Mouse (Mus musculus): Measurements from ENCODE around the gene Gm16440. TPM values are rescaled to one million over a fixed set of nuclear protein-coding genes. Genes with fewer than 3 reads are reported as not detected.
"Not testable (repeated sequence)": the region's sequence is repeated elsewhere in the genome, so short reads cannot be mapped to it uniquely, and the experiment has no call there.

Gene Gm16440
- polyA plus RNA-seq (2015; fragmentation: Nextera tagmentation; extraction: Ambion mirVana): not detected in 2 replicates

GRCm38 (mm10) chr14:6390219-6390618 is at the start of gene Gm16440:
Gene Gm16440, minus strand, starts transcription at chr14:6390319.
- ATAC-seq (ENCODE audit: low read depth); H3K4me3 ChIP-seq; H3K9me3 ChIP-seq; H3K27me3 ChIP-seq; H3K27ac ChIP-seq (replicated peaks); H3K4me1 ChIP-seq (replicated peaks); H3K9ac ChIP-seq; H3K4me2 ChIP-seq; H3K36me3 ChIP-seq: not testable (repeated sequence)
- 94% methylated on average over 2 of the region's 4 CpGs for WGBS

- peak overlapping the region; percentile 36 for H3K4me3 ChIP-seq
- ATAC-seq (ENCODE audit: low read depth): not testable (repeated sequence)
These were observed 36.6 kb upstream of the Gm16440 start for GRCm38 (mm10) chr14:6426766-6427165.

GRCm38 (mm10) chr14:6426353-6426752 is 36.2 kb upstream of the Gm16440 start:
- 18% methylated on average over 22 of the region's 22 CpGs for WGBS

More at GRCm38 (mm10) chr14:6426766-6427165, 36.6 kb upstream of the Gm16440 start:
- H3K4me2 ChIP-seq: peak overlapping the region; percentile 53
- H3K9me3 ChIP-seq; H3K27me3 ChIP-seq; H3K27ac ChIP-seq (replicated peaks); H3K36me3 ChIP-seq; H3K4me1 ChIP-seq (replicated peaks); H3K9ac ChIP-seq: not testable (repeated sequence)
- 4% methylated on average over 15 of the region's 42 CpGs for WGBS

GRCm38 (mm10) chr14:6412382-6412781 is 22.3 kb upstream of the Gm16440 start, which contains the start of gene Gm3591:
Gene Gm3591, minus strand, starts transcription at chr14:6412482.
- H3K4me2 ChIP-seq; H3K27ac ChIP-seq (replicated peaks); H3K36me3 ChIP-seq; H3K9ac ChIP-seq; H3K4me3 ChIP-seq; ATAC-seq (ENCODE audit: low read depth); H3K9me3 ChIP-seq; H3K27me3 ChIP-seq; H3K4me1 ChIP-seq (replicated peaks): not testable (repeated sequence)
- no CpG with 5 or more reads among the region's 2 CpGs for WGBS

More at GRCm38 (mm10) chr14:6426353-6426752, 36.2 kb upstream of the Gm16440 start:
- ATAC-seq (ENCODE audit: low read depth); H3K9me3 ChIP-seq; H3K27me3 ChIP-seq; H3K9ac ChIP-seq; H3K27ac ChIP-seq (replicated peaks); H3K4me1 ChIP-seq (replicated peaks); H3K36me3 ChIP-seq: not testable (repeated sequence)
- Histone ChIP-seq H3K4me2 (peak overlapping the region; percentile 53), H3K4me3 (peak overlapping the region; percentile 36)

GRCm38 (mm10) chr14:6343578-6343977 is 46.5 kb downstream of the Gm16440 start, which contains the start of gene Gm3618:
Gene Gm3618, minus strand, starts transcription at chr14:6343678.
- not testable (repeated sequence) for H3K9me3 ChIP-seq; ATAC-seq (ENCODE audit: low read depth); H3K27me3 ChIP-seq; H3K9ac ChIP-seq; H3K4me1 ChIP-seq (replicated peaks); H3K4me3 ChIP-seq; H3K4me2 ChIP-seq; H3K36me3 ChIP-seq; H3K27ac ChIP-seq (replicated peaks)
- WGBS: no CpG with 5 or more reads among the region's 10 CpGs

Other genes starting within 250 kb of the Gm16440 start
- not detected in 2 replicates for gene Gm21560, start 171.0 kb downstream of the Gm16440 start, polyA plus RNA-seq (2015; fragmentation: Nextera tagmentation; extraction: Ambion mirVana)
- 5.9 and 6.0 TPM in 2 replicates for gene Gm3411, start 103.1 kb downstream of the Gm16440 start, polyA plus RNA-seq (2015; fragmentation: Nextera tagmentation; extraction: Ambion mirVana)
- gene Gm21103, start 85.5 kb downstream of the Gm16440 start, polyA plus RNA-seq (2015; fragmentation: Nextera tagmentation; extraction: Ambion mirVana): not detected in 2 replicates
- gene Gm3618, start 46.6 kb downstream of the Gm16440 start, polyA plus RNA-seq (2015; fragmentation: Nextera tagmentation; extraction: Ambion mirVana): not detected in 2 replicates
- 4.9 and 5.5 TPM in 2 replicates for gene Gm3591, start 22.2 kb upstream of the Gm16440 start, polyA plus RNA-seq (2015; fragmentation: Nextera tagmentation; extraction: Ambion mirVana)
- gene Gm3594, start 54.3 kb upstream of the Gm16440 start, polyA plus RNA-seq (2015; fragmentation: Nextera tagmentation; extraction: Ambion mirVana): not detected in 2 replicates
- not detected in 2 replicates for gene Gm8356, start 147.0 kb upstream of the Gm16440 start, polyA plus RNA-seq (2015; fragmentation: Nextera tagmentation; extraction: Ambion mirVana)
- gene Gm3629, start 200.3 kb upstream of the Gm16440 start, polyA plus RNA-seq (2015; fragmentation: Nextera tagmentation; extraction: Ambion mirVana): not detected in 2 replicates
- 0.46 TPM in 1 of 2 replicates, not detected in the other for gene Gm3460, start 232.1 kb upstream of the Gm16440 start, polyA plus RNA-seq (2015; fragmentation: Nextera tagmentation; extraction: Ambion mirVana)